Mouse (Mus musculus) embryonic facial prominence, embryonic 15.5 days (tissue): ENCODE measurements around the gene Adamts15. TPM values are rescaled to one million over a fixed set of nuclear protein-coding genes. Genes with fewer than 3 reads are reported as not detected.
A peak's percentile ranks its signal among the peaks of the same experiment; 100 is the strongest.

Experiments
- ATAC-seq: fragments of 200-750 bp; cut with Nextera tagmentation; 2 replicates; pipeline ENCODE4 v1.8.0; 2017; ENCODE audit warnings: low read depth, moderate TSS enrichment; ENCODE audit not compliant: insufficient number of reproducible peaks, low FRiP score, low TSS enrichment
- H3K27ac ChIP-seq: fragments of 300-500 bp; sonication (generic); replicated peaks from 2 replicates; pipeline ENCODE4 v1.5.1; 2015; ENCODE audit warnings: mild to moderate bottlenecking, inconsistent platforms
- H3K27me3 ChIP-seq: fragments of 300-500 bp; sonication (generic); 2 replicates; pipeline ENCODE4 v1.6.1; 2015; ENCODE audit warnings: inconsistent platforms
- H3K36me3 ChIP-seq: fragments of 300-500 bp; sonication (generic); 2 replicates; pipeline ENCODE4 v1.6.1; 2015; ENCODE audit warnings: mild to moderate bottlenecking, inconsistent platforms
- H3K4me1 ChIP-seq: fragments of 300-500 bp; sonication (generic); 2 replicates; pipeline ENCODE4 v1.6.1; 2015; ENCODE audit warnings: inconsistent platforms
- H3K4me2 ChIP-seq: fragments of 300-500 bp; sonication (generic); replicated peaks from 2 replicates; pipeline ENCODE4 v1.6.1; 2015; ENCODE audit warnings: mild to moderate bottlenecking, inconsistent platforms
- H3K4me3 ChIP-seq: fragments of 300-500 bp; sonication (generic); replicated peaks from 2 replicates; pipeline ENCODE4 v1.5.1; 2015; ENCODE audit warnings: mild to moderate bottlenecking, inconsistent platforms
- H3K9ac ChIP-seq: fragments of 300-500 bp; sonication (generic); 2 replicates; pipeline ENCODE4 v1.6.1; 2015; ENCODE audit warnings: inconsistent platforms
- H3K9me3 ChIP-seq: fragments of 300-500 bp; sonication (generic); replicated peaks from 2 replicates; pipeline ENCODE4 v1.6.1; 2016; ENCODE audit warnings: inconsistent platforms
- WGBS: fragments of 180-500 bp; shearing (Covaris S2); methylation state at CpG from one replicate; pipeline ENCODE4 v1.1.7; 2015; 5-methylcytosine and 5-hydroxymethylcytosine counted together
- polyA plus RNA-seq: library from polyadenylated mRNA; unstranded; fragments of >200 nt; fragmentation: Nextera tagmentation; extraction: Ambion mirVana; gene quantifications from 2 replicates; pipeline ENCODE4 v1.2.1, GENCODE M21; 2015

Adamts15 gene
- polyA plus RNA-seq, 1 experiment from 2014 or later: 15.1 TPM

GRCm38 (mm10) chr9:30908296-30908690, 14.0 kb downstream of the Adamts15 start:
- 74% methylated on average over 5 of the region's 5 CpGs for WGBS
- Histone ChIP-seq H3K27ac (no peak overlapping the region), H3K4me1 (0 out of 2 replicates have a peak, but pooled peaks cover 6% of the 10 kb centered on the region), H3K27me3 (no peaks in the 10 kb centered on the region), H3K36me3 (peaks cover 13% of the 10 kb centered on the region; the same call in 1 of the 2 replicates), H3K9me3 (no peaks in the 10 kb centered on the region), H3K9ac (no peak overlapping the region), H3K4me2 (no peak overlapping the region), H3K4me3 (no peak overlapping the region)
- ATAC-seq: no peak

GRCm38 (mm10) chr9:30907677-30908295, 14.5 kb downstream of the Adamts15 start:
- H3K9ac ChIP-seq: no peak overlapping the region
- H3K27me3 ChIP-seq: no peaks in the 10 kb centered on the region
- no peak for ATAC-seq
- WGBS: 50% methylated on average over 5 of the region's 5 CpGs
- H3K9me3 ChIP-seq: no peaks in the 10 kb centered on the region
- peaks cover 13% of the 10 kb centered on the region; the same call in 1 of the 2 replicates for H3K36me3 ChIP-seq
- H3K27ac ChIP-seq: no peak overlapping the region
- no peak overlapping the region for H3K4me3 ChIP-seq
- H3K4me1 ChIP-seq: 0 out of 2 replicates have a peak, but pooled peaks cover 6% of the 10 kb centered on the region
- H3K4me2 ChIP-seq: no peak overlapping the region

GRCm38 (mm10) chr9:30906426-30906825, 15.8 kb downstream of the Adamts15 start:
- Histone ChIP-seq H3K27ac (no peak overlapping the region), H3K27me3 (no peaks in the 10 kb centered on the region), H3K36me3 (peaks cover 19% of the 10 kb centered on the region; the same call in 1 of the 2 replicates), H3K4me2 (no peak overlapping the region), H3K9ac (no peak overlapping the region), H3K4me3 (no peak overlapping the region), H3K9me3 (no peaks in the 10 kb centered on the region), H3K4me1 (0 out of 2 replicates have a peak, but pooled peaks cover 3% of the 10 kb centered on the region)
- ATAC-seq: no peak
- WGBS: 83% methylated on average over 4 of the region's 4 CpGs

- Histone ChIP-seq H3K27me3 (no peaks in the 10 kb centered on the region), H3K4me2 (no peak overlapping the region), H3K4me1 (0 out of 2 replicates have a peak, but pooled peaks cover 3% of the 10 kb centered on the region), H3K27ac (no peak overlapping the region), H3K9me3 (no peaks in the 10 kb centered on the region), H3K9ac (no peak overlapping the region), H3K4me3 (no peak overlapping the region), H3K36me3 (peaks cover 21% of the 10 kb centered on the region; the same call in 1 of the 2 replicates)
- no peak for ATAC-seq
- 80% methylated on average over 10 of the region's 10 CpGs for WGBS
Measured at GRCm38 (mm10) chr9:30905861-30906260, 16.4 kb downstream of the Adamts15 start.

GRCm38 (mm10) chr9:30903266-30903665, 19.0 kb downstream of the Adamts15 start:
- Histone ChIP-seq H3K4me2 (no peak overlapping the region), H3K27ac (no peak overlapping the region), H3K9me3 (no peaks in the 10 kb centered on the region), H3K4me3 (no peak overlapping the region), H3K9ac (no peak overlapping the region), H3K36me3 (peaks cover 25% of the 10 kb centered on the region; the same call in 1 of the 2 replicates), H3K27me3 (no peaks in the 10 kb centered on the region), H3K4me1 (0 out of 2 replicates have a peak, but pooled peaks cover 3% of the 10 kb centered on the region)
- ATAC-seq: no peak
- WGBS: 97% methylated on average over 5 of the region's 5 CpGs

GRCm38 (mm10) chr9:30902641-30903040, 19.6 kb downstream of the Adamts15 start:
- H3K27ac ChIP-seq: no peak overlapping the region
- 0 out of 2 replicates have a peak, but pooled peaks cover 3% of the 10 kb centered on the region for H3K4me1 ChIP-seq
- H3K36me3 ChIP-seq: peaks cover 25% of the 10 kb centered on the region; the same call in 1 of the 2 replicates
- WGBS: 95% methylated on average over 7 of the region's 7 CpGs
- H3K9ac ChIP-seq: no peak overlapping the region
- H3K9me3 ChIP-seq: no peaks in the 10 kb centered on the region
- no peaks in the 10 kb centered on the region for H3K27me3 ChIP-seq
- ATAC-seq: no peak
- H3K4me3 ChIP-seq: no peak overlapping the region
- H3K4me2 ChIP-seq: no peak overlapping the region

GRCm38 (mm10) chr9:30902152-30902551, 20.1 kb downstream of the Adamts15 start:
- H3K27ac ChIP-seq: no peak overlapping the region
- H3K36me3 ChIP-seq: peaks cover 25% of the 10 kb centered on the region; the same call in 1 of the 2 replicates
- H3K9ac ChIP-seq: no peak overlapping the region
- no peak overlapping the region for H3K4me2 ChIP-seq
- peaks cover 3% of the 10 kb centered on the region for H3K4me1 ChIP-seq
- no peak for ATAC-seq
- WGBS: 94% methylated on average over 19 of the region's 19 CpGs
- H3K4me3 ChIP-seq: no peak overlapping the region
- no peaks in the 10 kb centered on the region for H3K27me3 ChIP-seq
- no peaks in the 10 kb centered on the region for H3K9me3 ChIP-seq

GRCm38 (mm10) chr9:30897169-30897568, 25.1 kb downstream of the Adamts15 start:
- WGBS: 81% methylated on average over 2 of the region's 2 CpGs
- no peak for ATAC-seq
- no peak overlapping the region for H3K27ac ChIP-seq

GRCm38 (mm10) chr9:30896752-30897151, 25.5 kb downstream of the Adamts15 start:
- H3K27ac ChIP-seq: no peak overlapping the region
- H3K4me1 ChIP-seq: peaks cover 16% of the 10 kb centered on the region
- 54% methylated on average over 5 of the region's 5 CpGs for WGBS
- 0 out of 2 replicates have a peak, but pooled peaks have one; percentile 60 for ATAC-seq
- no peak overlapping the region for H3K9ac ChIP-seq
- H3K27me3 ChIP-seq: no peaks in the 10 kb centered on the region
- H3K36me3 ChIP-seq: peaks cover 8% of the 10 kb centered on the region; the same call in 1 of the 2 replicates
- no peak overlapping the region for H3K4me2 ChIP-seq
- no peaks in the 10 kb centered on the region for H3K9me3 ChIP-seq
- H3K4me3 ChIP-seq: no peak overlapping the region

More at GRCm38 (mm10) chr9:30897169-30897568, 25.1 kb downstream of the Adamts15 start:
- peaks cover 12% of the 10 kb centered on the region; the same call in 1 of the 2 replicates for H3K36me3 ChIP-seq
- H3K4me3 ChIP-seq: no peak overlapping the region
- no peaks in the 10 kb centered on the region for H3K9me3 ChIP-seq
- no peak overlapping the region for H3K9ac ChIP-seq
- H3K4me2 ChIP-seq: no peak overlapping the region
- H3K27me3 ChIP-seq: no peaks in the 10 kb centered on the region
- H3K4me1 ChIP-seq: peaks cover 16% of the 10 kb centered on the region

GRCm38 (mm10) chr9:30895618-30896017, 26.6 kb downstream of the Adamts15 start:
- 75% methylated on average over 3 of the region's 3 CpGs for WGBS

GRCm38 (mm10) chr9:30886276-30886675, 36.0 kb downstream of the Adamts15 start:
- WGBS: 77% methylated on average over 3 of the region's 3 CpGs

More at GRCm38 (mm10) chr9:30895618-30896017, 26.6 kb downstream of the Adamts15 start:
- Histone ChIP-seq H3K4me3 (no peak overlapping the region), H3K27ac (no peak overlapping the region), H3K36me3 (0 out of 2 replicates have a peak, but pooled peaks cover 1% of the 10 kb centered on the region), H3K4me1 (peaks cover 16% of the 10 kb centered on the region), H3K9ac (no peak overlapping the region), H3K9me3 (no peaks in the 10 kb centered on the region), H3K27me3 (no peaks in the 10 kb centered on the region), H3K4me2 (no peak overlapping the region)
- ATAC-seq: no peak

More at GRCm38 (mm10) chr9:30886276-30886675, 36.0 kb downstream of the Adamts15 start:
- Histone ChIP-seq H3K4me3 (no peak overlapping the region), H3K4me1 (no peaks in the 10 kb centered on the region), H3K9me3 (no peaks in the 10 kb centered on the region), H3K9ac (no peak overlapping the region), H3K4me2 (no peak overlapping the region), H3K27ac (no peak overlapping the region), H3K36me3 (no peaks in the 10 kb centered on the region), H3K27me3 (no peaks in the 10 kb centered on the region)
- no peak for ATAC-seq
